Mouse (Mus musculus) brain, embryonic 14.5 days (tissue): ENCODE measurements around the gene Cela3a. TPM values are rescaled to one million over a fixed set of nuclear protein-coding genes. Genes with fewer than 3 reads are reported as not detected.

Experiments
- DNase-seq: peaks from one replicate; pipeline ENCODE4 v3.0.0-alpha.2; 2011; ENCODE audit warnings: low read depth
- CTCF ChIP-seq: fragments of 200-500 bp; IDR thresholded peaks from 2 replicates; pipeline ENCODE4 v1.5.1; 2012; ENCODE audit warnings: inconsistent platforms, mild to moderate bottlenecking, moderate library complexity, borderline replicate concordance; ENCODE audit not compliant: insufficient read depth, insufficient read length; ENCODE audit errors: extremely low read depth
- POLR2A ChIP-seq: fragments of 200-500 bp; IDR thresholded peaks from 2 replicates; pipeline ENCODE4 v1.6.1; 2012; ENCODE audit warnings: mild to moderate bottlenecking, inconsistent platforms, borderline replicate concordance; ENCODE audit not compliant: poor library complexity, insufficient read depth, insufficient read length, severe bottlenecking; ENCODE audit errors: extremely low read depth
- polyA plus RNA-seq: library from polyadenylated mRNA; depleted of rRNA; stranded (reverse); fragments of >200 nt; gene quantifications from 2 replicates; pipeline ENCODE4 v1.2.3, GENCODE M21; 2012

The Cela3a gene
- polyA plus RNA-seq, 1 experiment, result not detected

GRCm38 (mm10) chr4:137396641-137397525 lies 12.7 kb downstream of the Cela3a start:
- no peak for DNase-seq
- TF ChIP-seq CTCF, result no peak
- no peak for TF ChIP-seq POLR2A

GRCm38 (mm10) chr4:137393378-137394135 lies 16.0 kb downstream of the Cela3a start:
- DNase-seq, result no peak
- TF ChIP-seq CTCF (no peak), POLR2A (no peak)

GRCm38 (mm10) chr4:137392874-137393273 lies 16.7 kb downstream of the Cela3a start:
- no peak for DNase-seq
- TF ChIP-seq POLR2A (no peak), CTCF (no peak)

- TF ChIP-seq CTCF (0 out of 2 replicates have a peak, but pooled peaks have one; percentile 3), POLR2A (no peak)
- no peak for DNase-seq
These were observed 18.3 kb downstream of the Cela3a start for GRCm38 (mm10) chr4:137391287-137391686.

GRCm38 (mm10) chr4:137390196-137390595 lies 19.4 kb downstream of the Cela3a start:
- no peak for DNase-seq

GRCm38 (mm10) chr4:137388983-137389382 lies 20.6 kb downstream of the Cela3a start:
- DNase-seq, result peak; percentile 15

More at GRCm38 (mm10) chr4:137390196-137390595, 19.4 kb downstream of the Cela3a start:
- TF ChIP-seq CTCF, result no peak
- no peak for TF ChIP-seq POLR2A

GRCm38 (mm10) chr4:137388059-137388794 lies 21.4 kb downstream of the Cela3a start:
- TF ChIP-seq POLR2A, result peak; percentile 56; the same call in 1 of the 2 replicates
- no peak for TF ChIP-seq CTCF
- DNase-seq, result peak; percentile 97

More at GRCm38 (mm10) chr4:137388983-137389382, 20.6 kb downstream of the Cela3a start:
- TF ChIP-seq POLR2A, result no peak
- no peak for TF ChIP-seq CTCF

GRCm38 (mm10) chr4:137387482-137388058 lies 22.0 kb downstream of the Cela3a start:
- no peak for DNase-seq
- TF ChIP-seq CTCF (no peak), POLR2A (no peak)

- DNase-seq, result no peak
- TF ChIP-seq POLR2A (no peak), CTCF (no peak)
These were observed 28.6 kb downstream of the Cela3a start for GRCm38 (mm10) chr4:137380702-137381605.
